Mouse (Mus musculus) forebrain, embryonic 16.5 days (tissue): ENCODE measurements around the gene Fam151a. TPM values are rescaled to one million over a fixed set of nuclear protein-coding genes. Genes with fewer than 3 reads are reported as not detected.

ENCODE experiments used
- ATAC-seq: fragments of 200-750 bp; cut with Nextera tagmentation; 2 replicates; pipeline ENCODE4 v1.8.0; 2017; ENCODE audit warnings: mild to moderate bottlenecking, moderate library complexity
- H3K27ac ChIP-seq: fragments of 300-500 bp; sonication (generic); 2 replicates; pipeline ENCODE4 v1.5.1; 2014; ENCODE audit warnings: low read length, control low read depth
- H3K27me3 ChIP-seq: fragments of 300-500 bp; sonication (generic); replicated peaks from 2 replicates; pipeline ENCODE4 v1.6.1; 2014; ENCODE audit warnings: low read length; ENCODE audit not compliant: control insufficient read depth, insufficient read depth
- H3K36me3 ChIP-seq: fragments of 300-500 bp; sonication (generic); 2 replicates; pipeline ENCODE4 v1.6.1; 2014; ENCODE audit not compliant: control insufficient read depth, insufficient read depth
- H3K4me1 ChIP-seq: fragments of 300-500 bp; sonication (generic); replicated peaks from 2 replicates; pipeline ENCODE4 v1.6.1; 2014; ENCODE audit warnings: low read length; ENCODE audit not compliant: control insufficient read depth, insufficient read depth
- H3K4me2 ChIP-seq: fragments of 300-500 bp; sonication (generic); 2 replicates; pipeline ENCODE4 v1.6.1; 2014; ENCODE audit warnings: mild to moderate bottlenecking, low read length, control low read depth
- H3K4me3 ChIP-seq: fragments of 300-500 bp; sonication (generic); replicated peaks from 2 replicates; pipeline ENCODE4 v1.5.1; 2014; ENCODE audit warnings: mild to moderate bottlenecking, low read length, control low read depth
- H3K9ac ChIP-seq: fragments of 300-500 bp; sonication (generic); replicated peaks from 2 replicates; pipeline ENCODE4 v1.6.1; 2014; ENCODE audit warnings: low read depth, low read length, control low read depth
- H3K9me3 ChIP-seq: fragments of 300-500 bp; sonication (generic); 2 replicates; pipeline ENCODE4 v1.6.1; 2016; ENCODE audit warnings: low read length; ENCODE audit not compliant: control insufficient read depth
- WGBS: fragments of 180-500 bp; shearing (Covaris S2); extraction: QIAGEN DNeasy Blood & Tissue Kit; methylation state at CpG from one replicate; pipeline ENCODE4 v1.1.7; 2014; 5-methylcytosine and 5-hydroxymethylcytosine counted together
- polyA plus RNA-seq: library from polyadenylated mRNA; unstranded; fragments of >200 nt; fragmentation: Nextera tagmentation; extraction: Ambion mirVana; gene quantifications from 2 replicates; pipeline ENCODE4 v1.2.1, GENCODE M21; 2015

Fam151a gene
- polyA plus RNA-seq, 1 experiment from 2014 or later: not detected

DNA sequence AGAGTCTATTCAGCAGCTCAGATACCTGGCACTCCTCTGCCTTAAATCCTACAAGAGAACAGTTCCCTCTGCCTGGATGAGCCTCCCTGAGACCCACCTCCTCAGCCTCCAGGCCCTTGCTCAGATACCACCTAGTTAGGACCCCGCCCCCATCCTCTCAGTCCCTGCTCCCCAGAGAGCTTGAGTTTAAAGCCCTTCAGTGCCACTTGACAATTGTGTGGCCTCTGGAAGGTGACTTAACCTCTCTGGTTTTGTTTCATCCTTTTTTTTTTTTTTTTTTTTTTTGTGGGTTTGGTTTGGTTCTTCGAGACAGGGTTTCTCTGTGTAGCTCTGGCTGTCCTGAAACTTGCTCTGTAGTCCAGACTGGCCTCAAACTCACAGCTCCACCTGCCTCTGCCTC lies 61.6 kb downstream of the Fam151a start:
- H3K9ac ChIP-seq: no peak overlapping the region
- no peak overlapping the region for H3K4me2 ChIP-seq
- no peak overlapping the region for H3K27ac ChIP-seq
- H3K4me3 ChIP-seq: no peak overlapping the region
- no peaks in the 10 kb centered on the region for H3K27me3 ChIP-seq
- peaks cover 7% of the 10 kb centered on the region for H3K4me1 ChIP-seq
- no peak for ATAC-seq
- no peaks in the 10 kb centered on the region for H3K9me3 ChIP-seq
- no peaks in the 10 kb centered on the region for H3K36me3 ChIP-seq
- 82% methylated on average over 2 of the region's 2 CpGs for WGBS

Other genes starting within 250 kb of the Fam151a start
- not detected in 2 replicates for gene Bsnd, start 241.6 kb upstream of the Fam151a start, polyA plus RNA-seq
- 3.9 and 4.2 TPM in 2 replicates for gene Dhcr24, start 172.9 kb upstream of the Fam151a start, polyA plus RNA-seq
- not detected in 2 replicates for gene Lexm, start 116.6 kb upstream of the Fam151a start, polyA plus RNA-seq
- 0.40 and 0.71 TPM in 2 replicates for gene Ttc22, start 111.5 kb upstream of the Fam151a start, polyA plus RNA-seq
- 12.6 and 12.8 TPM in 2 replicates for gene Pars2, start 82.8 kb upstream of the Fam151a start, polyA plus RNA-seq
- 133 and 152 TPM in 2 replicates for gene Ttc4, start 54.9 kb upstream of the Fam151a start, polyA plus RNA-seq
- 0.29 and 0.38 TPM in 2 replicates for gene Mroh7, start 3.0 kb upstream of the Fam151a start, polyA plus RNA-seq
- gene Acot11, start 71.1 kb downstream of the Fam151a start, polyA plus RNA-seq: 1.1 and 1.5 TPM in 2 replicates
- gene Ssbp3, start 176.8 kb downstream of the Fam151a start, polyA plus RNA-seq: 163 and 167 TPM in 2 replicates